Mouse (Mus musculus): ENCODE results near the gene Acin1. TPM values are rescaled to one million over a fixed set of nuclear protein-coding genes. Genes with fewer than 3 reads are reported as not detected.
"Not testable (repeated sequence)": the region's sequence is repeated elsewhere in the genome, so short reads cannot be mapped to it uniquely, and the experiment has no call there.

Acin1 gene
- polyA plus RNA-seq, 1 experiment = 79.4 TPM

- H3K4me1 ChIP-seq (ENCODE audit: control insufficient read depth, insufficient read depth, low read length) = no peaks in the 10 kb centered on the region
- H3K27ac ChIP-seq (ENCODE audit: insufficient read depth, low read depth, low read length) = no peak overlapping the region
- no peak for TF ChIP-seq POLR2A (IDR thresholded peaks at IDR 0.05; ENCODE audit: low read depth, low read length)
- TF ChIP-seq CTCF (conservative IDR thresholded peaks at IDR 0.05; ENCODE audit: insufficient read depth, insufficient read length, low read depth, low read length) = no peak
- H3K27me3 ChIP-seq (replicated peaks; ENCODE audit: control insufficient read depth, insufficient read depth, low read length) = no peaks in the 10 kb centered on the region
- DNase-seq = no peak
- H3K4me3 ChIP-seq (ENCODE audit: insufficient read depth, low read depth, low read length) = no peak overlapping the region
- H3K36me3 ChIP-seq (ENCODE audit: control insufficient read depth, insufficient read depth, low read length) = no peaks in the 10 kb centered on the region
- 82% methylated on average over 10 of the region's 10 CpGs for WGBS
Observed at GRCm38 (mm10) chr14:54624976-54625375, 61.8 kb downstream of the Acin1 start.

GRCm38 (mm10) chr14:54623334-54623733, 63.4 kb downstream of the Acin1 start:
- H3K4me1 ChIP-seq (ENCODE audit: control insufficient read depth, insufficient read depth, low read length) = no peaks in the 10 kb centered on the region
- H3K27me3 ChIP-seq (replicated peaks; ENCODE audit: control insufficient read depth, insufficient read depth, low read length) = no peaks in the 10 kb centered on the region
- no peak for DNase-seq
- no peaks in the 10 kb centered on the region for H3K36me3 ChIP-seq (ENCODE audit: control insufficient read depth, insufficient read depth, low read length)
- WGBS = 90% methylated on average over 6 of the region's 6 CpGs
- H3K4me3 ChIP-seq (ENCODE audit: insufficient read depth, low read depth, low read length) = no peak overlapping the region
- TF ChIP-seq POLR2A (IDR thresholded peaks at IDR 0.05; ENCODE audit: low read depth, low read length) (no peak), CTCF (conservative IDR thresholded peaks at IDR 0.05; ENCODE audit: insufficient read depth, insufficient read length, low read depth, low read length) (no peak)
- no peak overlapping the region for H3K27ac ChIP-seq (ENCODE audit: insufficient read depth, low read depth, low read length)

- 96% methylated on average over 1 of the region's 1 CpGs for WGBS
Observed at GRCm38 (mm10) chr14:54621133-54621532, 65.6 kb downstream of the Acin1 start, which contains the start of gene Psmb11. Gene Psmb11 (plus strand): TSS chr14:54621433.

GRCm38 (mm10) chr14:54617897-54618365, 68.8 kb downstream of the Acin1 start, which contains the start of gene Psmb5:
Gene Psmb5 (minus strand): TSS chr14:54618022.
- Histone ChIP-seq H3K4me3 (ENCODE audit: insufficient read depth, low read depth, low read length) (peak within 1 kb of the TSS; percentile 98), H3K27ac (ENCODE audit: insufficient read depth, low read depth, low read length) (peak within 1 kb of the TSS; percentile 87), H3K4me1 (ENCODE audit: control insufficient read depth, insufficient read depth, low read length) (no peaks in the 10 kb centered on the region), H3K36me3 (ENCODE audit: control insufficient read depth, insufficient read depth, low read length) (peaks cover 1% of the 10 kb centered on the region; the same call in 1 of the 2 replicates), H3K27me3 (replicated peaks; ENCODE audit: control insufficient read depth, insufficient read depth, low read length) (no peaks in the 10 kb centered on the region)
- peak; percentile 94 for DNase-seq
- TF ChIP-seq POLR2A (IDR thresholded peaks at IDR 0.05; ENCODE audit: low read depth, low read length) (peak; percentile 38), CTCF (conservative IDR thresholded peaks at IDR 0.05; ENCODE audit: insufficient read depth, insufficient read length, low read depth, low read length) (no peak)
- under 1% methylated on average over 25 of the region's 25 CpGs for WGBS

More at GRCm38 (mm10) chr14:54621133-54621532, 65.6 kb downstream of the Acin1 start, which contains the start of gene Psmb11:
- Histone ChIP-seq H3K4me1 (ENCODE audit: control insufficient read depth, insufficient read depth, low read length) (no peaks in the 10 kb centered on the region), H3K27me3 (replicated peaks; ENCODE audit: control insufficient read depth, insufficient read depth, low read length) (no peaks in the 10 kb centered on the region), H3K36me3 (ENCODE audit: control insufficient read depth, insufficient read depth, low read length) (no peaks in the 10 kb centered on the region), H3K27ac (ENCODE audit: insufficient read depth, low read depth, low read length) (no peak within 1 kb of the TSS), H3K4me3 (ENCODE audit: insufficient read depth, low read depth, low read length) (no peak within 1 kb of the TSS)
- no peak for TF ChIP-seq CTCF (conservative IDR thresholded peaks at IDR 0.05; ENCODE audit: insufficient read depth, insufficient read length, low read depth, low read length)
- no peak for TF ChIP-seq POLR2A (IDR thresholded peaks at IDR 0.05; ENCODE audit: low read depth, low read length)
- DNase-seq = no peak

- TF ChIP-seq CTCF (conservative IDR thresholded peaks at IDR 0.05; ENCODE audit: insufficient read depth, insufficient read length, low read depth, low read length) (no peak), POLR2A (IDR thresholded peaks at IDR 0.05; ENCODE audit: low read depth, low read length) (no peak)
- no peaks in the 10 kb centered on the region for H3K27me3 ChIP-seq (replicated peaks; ENCODE audit: control insufficient read depth, insufficient read depth, low read length)
- DNase-seq = no peak
- 1% methylated on average over 38 of the region's 38 CpGs for WGBS
- H3K4me3 ChIP-seq (ENCODE audit: insufficient read depth, low read depth, low read length) = peak overlapping the region; percentile 98
- no peaks in the 10 kb centered on the region for H3K4me1 ChIP-seq (ENCODE audit: control insufficient read depth, insufficient read depth, low read length)
- peaks cover 1% of the 10 kb centered on the region; the same call in 1 of the 2 replicates for H3K36me3 ChIP-seq (ENCODE audit: control insufficient read depth, insufficient read depth, low read length)
- peak overlapping the region; percentile 58 for H3K27ac ChIP-seq (ENCODE audit: insufficient read depth, low read depth, low read length)
Observed at GRCm38 (mm10) chr14:54617152-54617896, 69.4 kb downstream of the Acin1 start.

- H3K4me3 ChIP-seq (ENCODE audit: insufficient read depth, low read depth, low read length) = no peak overlapping the region
- no peak overlapping the region for H3K27ac ChIP-seq (ENCODE audit: insufficient read depth, low read depth, low read length)
- WGBS = 87% methylated on average over 16 of the region's 16 CpGs
- no peaks in the 10 kb centered on the region for H3K27me3 ChIP-seq (replicated peaks; ENCODE audit: control insufficient read depth, insufficient read depth, low read length)
- TF ChIP-seq CTCF (conservative IDR thresholded peaks at IDR 0.05; ENCODE audit: insufficient read depth, insufficient read length, low read depth, low read length) (no peak), POLR2A (IDR thresholded peaks at IDR 0.05; ENCODE audit: low read depth, low read length) (no peak)
- no peaks in the 10 kb centered on the region for H3K4me1 ChIP-seq (ENCODE audit: control insufficient read depth, insufficient read depth, low read length)
- H3K36me3 ChIP-seq (ENCODE audit: control insufficient read depth, insufficient read depth, low read length) = peaks cover 1% of the 10 kb centered on the region; the same call in 1 of the 2 replicates
- DNase-seq = no peak
Observed at GRCm38 (mm10) chr14:54616226-54616825, 70.4 kb downstream of the Acin1 start.

- H3K36me3 ChIP-seq (ENCODE audit: control insufficient read depth, insufficient read depth, low read length); H3K27ac ChIP-seq (ENCODE audit: insufficient read depth, low read depth, low read length); H3K27me3 ChIP-seq (replicated peaks; ENCODE audit: control insufficient read depth, insufficient read depth, low read length); DNase-seq; H3K4me3 ChIP-seq (ENCODE audit: insufficient read depth, low read depth, low read length); H3K4me1 ChIP-seq (ENCODE audit: control insufficient read depth, insufficient read depth, low read length): not testable (repeated sequence)
- 84% methylated on average over 16 of the region's 16 CpGs for WGBS
Observed at GRCm38 (mm10) chr14:54614130-54614529, 72.6 kb downstream of the Acin1 start.

All from kidney, adult 2 months (tissue).